Mouse (Mus musculus) G1E (cell line): ENCODE data around the gene Tspoap1. TPM values are rescaled to one million over a fixed set of nuclear protein-coding genes. Genes with fewer than 3 reads are reported as not detected.

Experiments
- ATAC-seq: 2 replicates; pipeline ENCODE4 v1.8.0; 2016; ENCODE audit warnings: mild to moderate bottlenecking; ENCODE audit not compliant: insufficient number of reproducible peaks, poor library complexity, low FRiP score, severe bottlenecking; ENCODE audit errors: extremely low read depth
- DNase-seq: peaks from one replicate; pipeline ENCODE4 v3.0.0; 2012; ENCODE audit warnings: low spot score
- H3K27me3 ChIP-seq: 2 replicates; pipeline ENCODE4 v1.6.1; 2012; ENCODE audit warnings: mild to moderate bottlenecking, low read length, inconsistent platforms; ENCODE audit not compliant: insufficient read depth
- H3K36me3 ChIP-seq: replicated peaks from 2 replicates; pipeline ENCODE3; 2012; ENCODE audit warnings: mild to moderate bottlenecking, inconsistent platforms
- H3K4me1 ChIP-seq: 2 replicates; pipeline ENCODE4 v1.6.1; 2012; ENCODE audit warnings: low read depth, low read length, inconsistent platforms, mixed read lengths; ENCODE audit not compliant: insufficient read depth
- H3K4me3 ChIP-seq: 2 replicates; pipeline ENCODE4 v1.5.1; 2012; ENCODE audit warnings: low read depth, mild to moderate bottlenecking, inconsistent platforms, low read length, moderate library complexity, mixed read lengths
- H3K9me3 ChIP-seq: replicated peaks from 2 replicates; pipeline ENCODE4 v1.6.1; 2012; ENCODE audit warnings: inconsistent platforms
- CTCF ChIP-seq: IDR thresholded peaks from 2 replicates; pipeline ENCODE4 v1.5.1; 2012; ENCODE audit warnings: low read depth, low read length, inconsistent platforms, mixed read lengths
- GATA1 ChIP-seq: IDR thresholded peaks from 2 replicates; pipeline ENCODE4 v1.6.1; 2012; ENCODE audit warnings: borderline replicate concordance, low read length, inconsistent platforms, mixed read lengths
- GATA2 ChIP-seq: IDR thresholded peaks from 2 replicates; pipeline ENCODE4 v1.6.1; 2012; ENCODE audit warnings: low read depth, low read length, inconsistent platforms, borderline replicate concordance
- POLR2AphosphoS5 ChIP-seq: IDR thresholded peaks from 2 replicates; pipeline ENCODE4 v1.6.1; 2012; ENCODE audit warnings: low read depth, low read length, inconsistent platforms; ENCODE audit not compliant: insufficient replicate concordance
- TAL1 ChIP-seq: conservative IDR thresholded peaks from 2 replicates; pipeline ENCODE4 v1.6.1; 2012; ENCODE audit warnings: low read depth, low read length, inconsistent platforms, mixed read lengths
- polyA plus RNA-seq: library from polyadenylated mRNA; stranded (reverse); fragments of >175 nt; gene quantifications from 2 replicates; pipeline ENCODE4 v1.2.3, GENCODE M21; 2012
- total RNA-seq, 2 experiments: library from RNA; stranded (forward) in 1 of 2; stranded (reverse) in 1 of 2; fragments of 200-1000 nt in 1 of 2; fragments of >200 nt in 1 of 2; fragmentation: Nextera tagmentation in 1 of 2; gene quantifications; 2 replicates each; pipeline ENCODE4 v1.2.3; 2014 to 2017

Gene Tspoap1
- total and polyA plus RNA-seq, 3 experiments, result 9.9 to 17.4 (median 10.2) TPM

GRCm38 (mm10) chr11:87728850-87729592 is 31.3 kb upstream of the Tspoap1 start:
- H3K9me3 ChIP-seq, result no peaks in the 10 kb centered on the region
- H3K4me3 ChIP-seq, result peak overlapping the region; percentile 56; the same call in 1 of the 2 replicates
- no peak for TF ChIP-seq TAL1
- no peak for TF ChIP-seq GATA2
- TF ChIP-seq CTCF, result no peak
- no peak for TF ChIP-seq GATA1
- no peak for TF ChIP-seq POLR2AphosphoS5
- H3K27me3 ChIP-seq, result no peaks in the 10 kb centered on the region
- H3K4me1 ChIP-seq, result peaks cover 95% of the 10 kb centered on the region
- peaks cover 78% of the 10 kb centered on the region for H3K36me3 ChIP-seq
- ATAC-seq (no peak), DNase-seq (no peak)

- Histone ChIP-seq H3K9me3 (no peaks in the 10 kb centered on the region), H3K4me1 (peaks cover 95% of the 10 kb centered on the region), H3K27me3 (no peaks in the 10 kb centered on the region), H3K36me3 (peaks cover 82% of the 10 kb centered on the region), H3K4me3 (peak overlapping the region; percentile 56; the same call in 1 of the 2 replicates)
- ATAC-seq (no peak), DNase-seq (no peak)
- TF ChIP-seq TAL1, result 0 out of 2 replicates have a peak, but pooled peaks have one; percentile 7
- no peak for TF ChIP-seq GATA1
Measured at GRCm38 (mm10) chr11:87729593-87730185, 30.7 kb upstream of the Tspoap1 start.

- no peaks in the 10 kb centered on the region for H3K27me3 ChIP-seq
- TF ChIP-seq TAL1 (no peak), GATA1 (no peak), POLR2AphosphoS5 (no peak), CTCF (no peak), GATA2 (no peak)
- peaks cover 95% of the 10 kb centered on the region for H3K4me1 ChIP-seq
- no peak overlapping the region; the same call in 1 of the 2 replicates for H3K4me3 ChIP-seq
- no peak for DNase-seq
- ATAC-seq, result no peak
- peaks cover 88% of the 10 kb centered on the region for H3K36me3 ChIP-seq
- H3K9me3 ChIP-seq, result no peaks in the 10 kb centered on the region
Measured at GRCm38 (mm10) chr11:87730652-87731310, 29.6 kb upstream of the Tspoap1 start.

GRCm38 (mm10) chr11:87734346-87734745 is 26.0 kb upstream of the Tspoap1 start:
- Histone ChIP-seq H3K27me3 (no peaks in the 10 kb centered on the region), H3K4me3 (no peak overlapping the region; the same call in 1 of the 2 replicates), H3K36me3 (peaks cover 63% of the 10 kb centered on the region), H3K4me1 (peaks cover 81% of the 10 kb centered on the region), H3K9me3 (no peaks in the 10 kb centered on the region)
- TF ChIP-seq CTCF, result no peak
- TF ChIP-seq GATA2, result no peak
- TF ChIP-seq TAL1, result no peak
- TF ChIP-seq GATA1, result no peak
- TF ChIP-seq POLR2AphosphoS5, result no peak
- DNase-seq (no peak), ATAC-seq (no peak)

- Histone ChIP-seq H3K4me3 (no peak overlapping the region; the same call in 1 of the 2 replicates), H3K4me1 (peaks cover 85% of the 10 kb centered on the region), H3K9me3 (no peaks in the 10 kb centered on the region), H3K36me3 (peaks cover 67% of the 10 kb centered on the region), H3K27me3 (no peaks in the 10 kb centered on the region)
- TF ChIP-seq CTCF (no peak), GATA1 (no peak), POLR2AphosphoS5 (no peak), GATA2 (no peak), TAL1 (no peak)
- DNase-seq (no peak), ATAC-seq (no peak)
Measured at GRCm38 (mm10) chr11:87735691-87736090, 24.6 kb upstream of the Tspoap1 start.

- peak overlapping the region; percentile 77 for H3K4me3 ChIP-seq
- TF ChIP-seq CTCF, result no peak
- TF ChIP-seq TAL1, result no peak
- no peak for TF ChIP-seq GATA2
- no peak for TF ChIP-seq POLR2AphosphoS5
- no peak for TF ChIP-seq GATA1
- H3K36me3 ChIP-seq, result peaks cover 62% of the 10 kb centered on the region
- H3K27me3 ChIP-seq, result no peaks in the 10 kb centered on the region
- ATAC-seq (no peak), DNase-seq (peak; percentile 78)
- H3K9me3 ChIP-seq, result no peaks in the 10 kb centered on the region
- peaks cover 79% of the 10 kb centered on the region for H3K4me1 ChIP-seq
Measured at GRCm38 (mm10) chr11:87736647-87737134, 23.6 kb upstream of the Tspoap1 start.
